Mouse (Mus musculus): Measurements from ENCODE around the gene Ston2. TPM values are rescaled to one million over a fixed set of nuclear protein-coding genes. Genes with fewer than 3 reads are reported as not detected.

Ston2 gene
- total RNA-seq, 2 experiments from 2014 or later, result 14.7 to 20.0 TPM

- intact Hi-C loops (cut with DNase I), result no loop called here
- peak; percentile 34 to 50 for DNase-seq (ENCODE audit: low spot score in 2 of 2)
Measured at GRCm38 (mm10) chr12:91679320-91680064, 108.7 kb downstream of the Ston2 start.

- DNase-seq (ENCODE audit: low spot score in 2 of 2), result no peak
- intact Hi-C loops (cut with DNase I), result no loop called here
Measured at GRCm38 (mm10) chr12:91675937-91676336, 112.2 kb downstream of the Ston2 start.

- DNase-seq (ENCODE audit: low spot score in 2 of 2), result no peak
- intact Hi-C loops (cut with DNase I), result no loop called here
Measured at GRCm38 (mm10) chr12:91673141-91673540, 115.0 kb downstream of the Ston2 start.

- intact Hi-C loops (cut with DNase I), result no loop called here
- peak; percentile 30 to 62 for DNase-seq (ENCODE audit: low spot score in 2 of 2)
Measured at GRCm38 (mm10) chr12:91672528-91672927, 115.7 kb downstream of the Ston2 start.

- intact Hi-C loops (cut with DNase I), result no loop called here
- DNase-seq (ENCODE audit: low spot score in 2 of 2), result no peak
Measured at GRCm38 (mm10) chr12:91668529-91669245, 119.5 kb downstream of the Ston2 start.

- no peak for DNase-seq (ENCODE audit: low spot score in 2 of 2)
- intact Hi-C loops (cut with DNase I), result no loop called here
Measured at GRCm38 (mm10) chr12:91667741-91668140, 120.4 kb downstream of the Ston2 start.

- intact Hi-C loops (cut with DNase I), result no loop called here
- DNase-seq (ENCODE audit: low spot score in 2 of 2), result no peak
Measured at GRCm38 (mm10) chr12:91666607-91667006, 121.6 kb downstream of the Ston2 start.

- DNase-seq (ENCODE audit: low spot score in 2 of 2), result no peak
- intact Hi-C loops (cut with DNase I), result no loop called here
Measured at GRCm38 (mm10) chr12:91665431-91665830, 122.8 kb downstream of the Ston2 start.

- intact Hi-C loops (cut with DNase I), result no loop called here
- DNase-seq (ENCODE audit: low spot score in 2 of 2), result no peak
Measured at GRCm38 (mm10) chr12:91663260-91663659, 124.9 kb downstream of the Ston2 start.

GRCm38 (mm10) chr12:91662844-91663243, 125.3 kb downstream of the Ston2 start:
- no peak for DNase-seq (ENCODE audit: low spot score in 2 of 2)
- intact Hi-C loops (cut with DNase I), result no loop called here

GRCm38 (mm10) chr12:91660640-91661417, 127.4 kb downstream of the Ston2 start:
- intact Hi-C loops (cut with DNase I), result no loop called here

GRCm38 (mm10) chr12:91654399-91655122, 133.6 kb downstream of the Ston2 start:
- intact Hi-C loops (cut with DNase I), result no loop called here
- DNase-seq (ENCODE audit: low spot score in 2 of 2), result peak; percentile 36 to 66

More at GRCm38 (mm10) chr12:91660640-91661417, 127.4 kb downstream of the Ston2 start:
- no peak for DNase-seq (ENCODE audit: low spot score in 2 of 2)

- intact Hi-C loops (cut with DNase I), result no loop called here
- no peak for DNase-seq (ENCODE audit: low spot score in 2 of 2)
Measured at GRCm38 (mm10) chr12:91648426-91648825, 139.8 kb downstream of the Ston2 start.

GRCm38 (mm10) chr12:91645361-91646123, 142.6 kb downstream of the Ston2 start:
- intact Hi-C loops (cut with DNase I), result no loop called here

GRCm38 (mm10) chr12:91643221-91643620, 145.0 kb downstream of the Ston2 start:
- DNase-seq (ENCODE audit: low spot score in 2 of 2), result no peak
- intact Hi-C loops (cut with DNase I), result loop anchor here (5.0 kb wide), 1 partner anchor 69 kb away; no protein-coding TSS in a partner anchor

More at GRCm38 (mm10) chr12:91645361-91646123, 142.6 kb downstream of the Ston2 start:
- no peak for DNase-seq (ENCODE audit: low spot score in 2 of 2)

GRCm38 (mm10) chr12:91642426-91643093, 145.6 kb downstream of the Ston2 start:
- intact Hi-C loops (cut with DNase I), result loop anchor here (5.0 kb wide), 1 partner anchor 70 kb away; no protein-coding TSS in a partner anchor
- no peak for DNase-seq (ENCODE audit: low spot score in 2 of 2)

GRCm38 (mm10) chr12:91641631-91642141, 146.5 kb downstream of the Ston2 start:
- intact Hi-C loops (cut with DNase I), result loop anchor here (2.0 to 5.0 kb wide), 3 partner anchors 71 to 157 kb away; partner anchors contain the start of gene Ston2
- DNase-seq (ENCODE audit: low spot score in 2 of 2), result peak; percentile 20 to 80

- no peak for DNase-seq (ENCODE audit: low spot score in 2 of 2)
- intact Hi-C loops (cut with DNase I), result loop anchor here (2.0 to 5.0 kb wide), 3 partner anchors 71 to 158 kb away; partner anchors contain the start of gene Ston2
Measured at GRCm38 (mm10) chr12:91641133-91641532, 147.1 kb downstream of the Ston2 start.
